Mouse (Mus musculus): ENCODE results near the gene Aloxe3.

Gene Aloxe3

GRCm38 (mm10) chr11:69095511-69096231 lies 30.0 kb upstream of the Aloxe3 start:
- DNase-seq = peak in 1 of 2 experiments; percentile 36

- no peak for DNase-seq
These were observed 29.2 kb upstream of the Aloxe3 start for GRCm38 (mm10) chr11:69096360-69096986.

GRCm38 (mm10) chr11:69096987-69097900 lies 28.5 kb upstream of the Aloxe3 start:
- DNase-seq = peak; percentile 86 to 90

GRCm38 (mm10) chr11:69098039-69098761 lies 27.5 kb upstream of the Aloxe3 start:
- no peak for DNase-seq

GRCm38 (mm10) chr11:69098762-69099091 lies 27.0 kb upstream of the Aloxe3 start:
- DNase-seq = peak; percentile 91 to 93

GRCm38 (mm10) chr11:69099177-69099914 lies 26.4 kb upstream of the Aloxe3 start:
- DNase-seq = peak; percentile 48 to 49

GRCm38 (mm10) chr11:69099915-69100345 lies 25.8 kb upstream of the Aloxe3 start:
- peak; percentile 91 to 93 for DNase-seq

GRCm38 (mm10) chr11:69100639-69101360 lies 24.9 kb upstream of the Aloxe3 start:
- no peak for DNase-seq

- no peak for DNase-seq
These were observed 23.9 kb upstream of the Aloxe3 start for GRCm38 (mm10) chr11:69101604-69102402.

- DNase-seq = no peak
These were observed 23.3 kb upstream of the Aloxe3 start for GRCm38 (mm10) chr11:69102403-69102725.

- no peak for DNase-seq
These were observed 22.6 kb upstream of the Aloxe3 start for GRCm38 (mm10) chr11:69103121-69103520.

GRCm38 (mm10) chr11:69103531-69104435 lies 21.9 kb upstream of the Aloxe3 start:
- DNase-seq = no peak

GRCm38 (mm10) chr11:69104487-69104886 lies 21.2 kb upstream of the Aloxe3 start:
- no peak for DNase-seq

- DNase-seq = peak in 1 of 2 experiments; percentile 4
These were observed 20.5 kb upstream of the Aloxe3 start for GRCm38 (mm10) chr11:69105227-69105626.

- DNase-seq = no peak
These were observed 19.9 kb upstream of the Aloxe3 start for GRCm38 (mm10) chr11:69105796-69106195.

- no peak for DNase-seq
These were observed 19.4 kb upstream of the Aloxe3 start for GRCm38 (mm10) chr11:69106299-69106698.

- no peak for DNase-seq
These were observed 18.9 kb upstream of the Aloxe3 start for GRCm38 (mm10) chr11:69106842-69107241.

GRCm38 (mm10) chr11:69107676-69108075 lies 18.0 kb upstream of the Aloxe3 start:
- DNase-seq = no peak

- DNase-seq = no peak
These were observed 17.5 kb upstream of the Aloxe3 start for GRCm38 (mm10) chr11:69108223-69108622.
